Mouse (Mus musculus): ENCODE data around the gene Ear14. TPM values are rescaled to one million over a fixed set of nuclear protein-coding genes. Genes with fewer than 3 reads are reported as not detected.
"Not testable (repeated sequence)": the region's sequence is repeated elsewhere in the genome, so short reads cannot be mapped to it uniquely, and the experiment has no call there.

Ear14 gene
- polyA plus RNA-seq, 1 experiment from 2014 or later = not detected

GRCm38 (mm10) chr14:51195681-51196080 is 7.5 kb upstream of the Ear14 start:
- no peak for ATAC-seq (ENCODE audit: extremely low read depth, insufficient number of reproducible peaks, low FRiP score, low TSS enrichment)
- Histone ChIP-seq H3K36me3 (no peaks in the 10 kb centered on the region), H3K4me2 (no peak overlapping the region), H3K27me3 (replicated peaks) (no peaks in the 10 kb centered on the region), H3K4me1 (no peaks in the 10 kb centered on the region), H3K27ac (replicated peaks) (no peak overlapping the region), H3K9me3 (no peaks in the 10 kb centered on the region), H3K4me3 (no peak overlapping the region), H3K9ac (no peak overlapping the region)
- WGBS = 81% methylated on average over 4 of the region's 4 CpGs

- no peaks in the 10 kb centered on the region for H3K9me3 ChIP-seq
- no peak for ATAC-seq (ENCODE audit: extremely low read depth, insufficient number of reproducible peaks, low FRiP score, low TSS enrichment)
Measured at GRCm38 (mm10) chr14:51199098-51200023, 3.8 kb upstream of the Ear14 start, which contains the start of gene Ang2. TSS of gene Ang2 (minus strand) at chr14:51199148.

GRCm38 (mm10) chr14:51200054-51200453 is 3.1 kb upstream of the Ear14 start:
- WGBS = 81% methylated on average over 2 of the region's 2 CpGs
- no peak overlapping the region for H3K4me3 ChIP-seq
- H3K27me3 ChIP-seq (replicated peaks) = no peaks in the 10 kb centered on the region
- no peaks in the 10 kb centered on the region for H3K9me3 ChIP-seq
- no peak overlapping the region for H3K27ac ChIP-seq (replicated peaks)
- no peaks in the 10 kb centered on the region for H3K36me3 ChIP-seq
- H3K4me2 ChIP-seq = no peak overlapping the region
- no peaks in the 10 kb centered on the region for H3K4me1 ChIP-seq
- ATAC-seq (ENCODE audit: extremely low read depth, insufficient number of reproducible peaks, low FRiP score, low TSS enrichment) = no peak
- H3K9ac ChIP-seq = no peak overlapping the region

More at GRCm38 (mm10) chr14:51199098-51200023, 3.8 kb upstream of the Ear14 start, which contains the start of gene Ang2:
- 71% methylated on average over 5 of the region's 5 CpGs for WGBS
- Histone ChIP-seq H3K36me3 (no peaks in the 10 kb centered on the region), H3K4me3 (no peak within 1 kb of the TSS), H3K4me2 (no peak within 1 kb of the TSS), H3K4me1 (no peaks in the 10 kb centered on the region), H3K27me3 (replicated peaks) (no peaks in the 10 kb centered on the region), H3K9ac (no peak within 1 kb of the TSS), H3K27ac (replicated peaks) (no peak within 1 kb of the TSS)

GRCm38 (mm10) chr14:51200466-51200865 is 2.7 kb upstream of the Ear14 start:
- H3K9me3 ChIP-seq = no peaks in the 10 kb centered on the region
- H3K27ac ChIP-seq (replicated peaks) = no peak overlapping the region
- H3K36me3 ChIP-seq = no peaks in the 10 kb centered on the region
- H3K9ac ChIP-seq = no peak overlapping the region
- no peaks in the 10 kb centered on the region for H3K27me3 ChIP-seq (replicated peaks)
- no peak overlapping the region for H3K4me3 ChIP-seq
- H3K4me1 ChIP-seq = no peaks in the 10 kb centered on the region
- no peak overlapping the region for H3K4me2 ChIP-seq
- WGBS = 76% methylated on average over 2 of the region's 2 CpGs
- no peak for ATAC-seq (ENCODE audit: extremely low read depth, insufficient number of reproducible peaks, low FRiP score, low TSS enrichment)

- H3K9me3 ChIP-seq; H3K4me3 ChIP-seq; H3K27me3 ChIP-seq (replicated peaks); H3K36me3 ChIP-seq; H3K9ac ChIP-seq; H3K4me1 ChIP-seq; H3K4me2 ChIP-seq; H3K27ac ChIP-seq (replicated peaks); ATAC-seq (ENCODE audit: extremely low read depth, insufficient number of reproducible peaks, low FRiP score, low TSS enrichment): not testable (repeated sequence)
- 89% methylated on average over 3 of the region's 3 CpGs for WGBS
Measured at GRCm38 (mm10) chr14:51220075-51220474, 16.9 kb downstream of the Ear14 start.

GRCm38 (mm10) chr14:51229657-51230056 is 26.5 kb downstream of the Ear14 start:
- not testable (repeated sequence) for H3K4me3 ChIP-seq; H3K9me3 ChIP-seq; ATAC-seq (ENCODE audit: extremely low read depth, insufficient number of reproducible peaks, low FRiP score, low TSS enrichment); H3K9ac ChIP-seq; H3K36me3 ChIP-seq; H3K4me1 ChIP-seq; H3K27ac ChIP-seq (replicated peaks); H3K27me3 ChIP-seq (replicated peaks); H3K4me2 ChIP-seq
- 43% methylated on average over 4 of the region's 4 CpGs for WGBS

- not testable (repeated sequence) for H3K36me3 ChIP-seq; ATAC-seq (ENCODE audit: extremely low read depth, insufficient number of reproducible peaks, low FRiP score, low TSS enrichment); H3K9ac ChIP-seq; H3K27ac ChIP-seq (replicated peaks); H3K27me3 ChIP-seq (replicated peaks); H3K4me3 ChIP-seq; H3K4me1 ChIP-seq; H3K4me2 ChIP-seq; H3K9me3 ChIP-seq
- 71% methylated on average over 1 of the region's 1 CpGs for WGBS
Measured at GRCm38 (mm10) chr14:51237488-51237887, 34.3 kb downstream of the Ear14 start.

- H3K9me3 ChIP-seq = no peaks in the 10 kb centered on the region
- no peak overlapping the region for H3K4me3 ChIP-seq
- 0 out of 2 replicates have a peak, but pooled peaks cover 5% of the 10 kb centered on the region for H3K4me1 ChIP-seq
- no peak overlapping the region for H3K9ac ChIP-seq
- no peak overlapping the region for H3K4me2 ChIP-seq
- no peaks in the 10 kb centered on the region for H3K27me3 ChIP-seq (replicated peaks)
- no peak for ATAC-seq (ENCODE audit: extremely low read depth, insufficient number of reproducible peaks, low FRiP score, low TSS enrichment)
- no peaks in the 10 kb centered on the region for H3K36me3 ChIP-seq
- no peak overlapping the region for H3K27ac ChIP-seq (replicated peaks)
Measured at GRCm38 (mm10) chr14:51240899-51241298, 37.7 kb downstream of the Ear14 start.

GRCm38 (mm10) chr14:51247736-51248135 is 44.5 kb downstream of the Ear14 start:
- ATAC-seq (ENCODE audit: extremely low read depth, insufficient number of reproducible peaks, low FRiP score, low TSS enrichment) = no peak
- Histone ChIP-seq H3K4me2 (no peak overlapping the region), H3K9ac (no peak overlapping the region), H3K4me3 (no peak overlapping the region), H3K4me1 (no peaks in the 10 kb centered on the region), H3K27me3 (replicated peaks) (no peaks in the 10 kb centered on the region), H3K27ac (replicated peaks) (no peak overlapping the region), H3K9me3 (no peaks in the 10 kb centered on the region), H3K36me3 (no peaks in the 10 kb centered on the region)
- 79% methylated on average over 1 of the region's 1 CpGs for WGBS

GRCm38 (mm10) chr14:51250348-51250747 is 47.2 kb downstream of the Ear14 start:
- H3K36me3 ChIP-seq = no peaks in the 10 kb centered on the region
- H3K9ac ChIP-seq = no peak overlapping the region
- no peak overlapping the region for H3K27ac ChIP-seq (replicated peaks)
- no peaks in the 10 kb centered on the region for H3K9me3 ChIP-seq
- ATAC-seq (ENCODE audit: extremely low read depth, insufficient number of reproducible peaks, low FRiP score, low TSS enrichment) = no peak
- H3K4me2 ChIP-seq = no peak overlapping the region
- no peaks in the 10 kb centered on the region for H3K4me1 ChIP-seq
- no peak overlapping the region for H3K4me3 ChIP-seq
- 62% methylated on average over 3 of the region's 3 CpGs for WGBS
- H3K27me3 ChIP-seq (replicated peaks) = no peaks in the 10 kb centered on the region

GRCm38 (mm10) chr14:51252206-51252605 is 49.0 kb downstream of the Ear14 start:
- H3K9me3 ChIP-seq; H3K4me1 ChIP-seq; H3K27ac ChIP-seq (replicated peaks); ATAC-seq (ENCODE audit: extremely low read depth, insufficient number of reproducible peaks, low FRiP score, low TSS enrichment); H3K27me3 ChIP-seq (replicated peaks); H3K9ac ChIP-seq; H3K4me3 ChIP-seq; H3K36me3 ChIP-seq; H3K4me2 ChIP-seq: not testable (repeated sequence)

GRCm38 (mm10) chr14:51253569-51253968 is 50.4 kb downstream of the Ear14 start:
- 75% methylated on average over 1 of the region's 1 CpGs for WGBS
- no peaks in the 10 kb centered on the region for H3K27me3 ChIP-seq (replicated peaks)
- no peak for ATAC-seq (ENCODE audit: extremely low read depth, insufficient number of reproducible peaks, low FRiP score, low TSS enrichment)

More at GRCm38 (mm10) chr14:51253569-51253968, 50.4 kb downstream of the Ear14 start:
- no peak overlapping the region for H3K4me3 ChIP-seq
- no peaks in the 10 kb centered on the region for H3K36me3 ChIP-seq
- H3K4me2 ChIP-seq = no peak overlapping the region
- no peak overlapping the region for H3K9ac ChIP-seq
- H3K9me3 ChIP-seq = no peaks in the 10 kb centered on the region
- no peaks in the 10 kb centered on the region for H3K4me1 ChIP-seq
- no peak overlapping the region for H3K27ac ChIP-seq (replicated peaks)
